Mouse (Mus musculus) yolk sac, embryonic 10.5 days (tissue): ENCODE measurements around the gene Ccdc124.
"Not testable (repeated sequence)": the region's sequence is repeated elsewhere in the genome, so short reads cannot be mapped to it uniquely, and the experiment has no call there.

Source experiments
- DNase-seq: peaks from one replicate; pipeline ENCODE4 v3.0.0-alpha.2; 2017; ENCODE audit warnings: low spot score

Gene Ccdc124

DNA sequence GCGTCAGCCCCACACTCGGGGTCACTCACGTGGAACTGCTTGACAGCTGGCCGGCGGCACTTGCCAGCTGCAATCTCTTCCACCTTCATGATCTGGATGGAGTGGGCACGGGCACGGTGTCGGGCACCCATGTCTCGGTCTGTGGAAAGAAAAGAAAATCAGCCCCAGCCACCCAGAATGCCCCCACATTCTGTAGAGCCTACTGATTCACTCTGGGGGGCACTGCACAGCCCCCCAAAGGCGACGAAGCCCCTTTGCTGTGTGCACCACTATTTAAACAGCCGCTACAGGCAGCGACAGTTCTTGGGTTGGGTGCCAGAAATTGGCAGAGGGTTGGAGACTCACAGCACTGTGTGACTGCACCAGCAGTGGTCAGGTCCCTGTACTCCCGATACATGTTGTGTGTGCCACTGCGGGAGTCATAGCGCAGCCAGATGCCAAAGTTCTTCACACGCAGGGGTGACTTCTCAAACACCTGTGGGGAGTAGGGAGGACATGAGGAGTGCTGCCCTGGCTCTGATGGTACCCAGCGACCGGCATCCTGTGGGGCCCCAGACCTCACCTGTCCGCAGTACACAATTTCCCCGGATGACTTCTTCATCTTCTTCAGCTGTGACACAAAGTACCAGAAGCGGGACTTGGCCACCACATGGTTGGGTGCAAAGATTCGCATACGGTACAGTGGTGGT lies 22.0 kb upstream of the Ccdc124 start:
- not testable (repeated sequence) for DNase-seq

- DNase-seq, result no peak
These were observed 21.2 kb upstream of the Ccdc124 start for GRCm38 (mm10) chr8:70894771-70895545.

DNA sequence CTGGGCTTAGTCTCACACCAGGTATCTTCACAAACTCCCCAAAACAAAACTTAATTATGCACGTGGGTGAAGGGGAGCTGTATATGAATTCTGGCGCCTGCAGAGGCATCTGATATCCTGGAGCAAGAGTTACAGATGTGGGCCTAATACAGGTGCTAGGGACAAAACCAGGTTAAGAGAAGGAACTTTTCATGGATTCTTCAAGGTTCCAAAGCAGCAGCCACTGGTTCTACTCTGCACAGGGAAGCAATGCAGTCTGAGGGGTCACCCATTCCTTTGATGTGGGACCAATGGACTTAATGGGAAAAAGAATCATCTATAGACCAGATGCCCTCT lies 20.6 kb upstream of the Ccdc124 start:
- DNase-seq, result no peak

GRCm38 (mm10) chr8:70893656-70894384 lies 20.1 kb upstream of the Ccdc124 start:
- peak; percentile 82 for DNase-seq

- peak; percentile 44 for DNase-seq
These were observed 19.3 kb upstream of the Ccdc124 start for GRCm38 (mm10) chr8:70892896-70893655.

DNA sequence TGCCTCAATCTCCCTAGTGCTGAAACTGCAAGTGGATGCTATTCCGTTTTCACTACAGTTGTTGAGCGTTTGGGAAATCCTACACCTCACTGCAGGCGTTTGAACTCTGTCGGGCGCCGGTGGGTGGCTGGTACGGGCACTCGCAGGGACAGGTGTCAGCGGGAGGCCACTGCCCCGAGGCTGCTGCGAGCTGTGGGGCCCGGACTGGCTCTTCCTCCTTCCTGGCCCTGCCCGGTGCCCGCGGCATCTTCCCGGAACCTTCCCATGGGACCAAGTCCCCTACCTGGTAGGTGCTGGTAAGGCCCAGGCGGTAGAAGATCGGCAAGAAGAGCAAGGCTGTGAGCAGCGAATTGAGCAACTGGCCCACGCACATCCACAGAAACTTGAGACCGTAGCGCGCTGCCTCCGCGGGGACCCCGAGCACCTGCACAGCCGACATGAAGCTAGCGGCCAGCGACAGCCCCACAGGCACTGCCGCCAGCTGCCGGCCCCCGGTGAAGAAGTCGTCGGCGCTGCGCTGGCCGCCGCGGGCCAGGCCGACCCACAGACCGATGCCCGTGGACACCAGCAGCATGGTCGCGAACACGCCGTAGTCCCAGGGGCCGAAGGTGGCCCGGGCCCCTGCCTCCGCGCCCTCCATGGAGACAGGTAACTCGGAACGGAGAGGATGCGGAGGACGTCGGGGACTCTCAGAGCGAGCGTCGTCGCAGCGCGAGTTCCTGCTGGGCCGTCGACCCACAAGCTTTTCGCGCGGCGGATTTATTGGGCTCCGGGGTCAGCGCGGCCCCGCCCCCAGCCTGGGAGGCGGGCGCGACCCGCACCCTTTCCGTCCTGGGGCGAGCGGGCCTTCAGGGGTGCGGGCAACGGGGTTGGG lies 18.5 kb upstream of the Ccdc124 start, which contains the start of gene Slc5a5:
Slc5a5 (minus strand) TSS at position 736 of the 874 bp plus-strand sequence.
- no peak for DNase-seq

GRCm38 (mm10) chr8:70891356-70891755 lies 17.6 kb upstream of the Ccdc124 start:
- DNase-seq, result no peak

- DNase-seq, result no peak
These were observed 16.9 kb upstream of the Ccdc124 start for GRCm38 (mm10) chr8:70890656-70891055.

GRCm38 (mm10) chr8:70887669-70888068 lies 13.9 kb upstream of the Ccdc124 start:
- DNase-seq, result no peak

DNA sequence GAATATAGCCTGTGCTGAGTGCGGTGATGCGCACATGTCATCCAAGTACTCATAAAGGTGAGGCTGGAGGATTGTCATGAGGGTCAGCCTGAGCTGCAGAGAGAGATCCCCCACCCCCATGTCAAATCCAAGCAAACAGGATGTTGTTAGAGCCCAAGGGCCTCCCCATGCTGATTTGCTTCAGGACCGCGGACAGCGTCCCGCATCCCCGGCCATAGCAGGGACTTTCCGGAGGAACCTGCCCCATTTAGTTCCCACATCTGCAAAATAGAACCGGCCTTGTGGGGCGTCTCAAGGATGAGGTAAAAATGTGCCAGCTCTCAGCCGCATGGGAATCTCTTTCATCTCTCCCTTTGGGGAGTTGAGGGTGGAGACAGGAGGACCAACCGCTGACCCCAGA lies 11.9 kb upstream of the Ccdc124 start:
- no peak for DNase-seq

DNA sequence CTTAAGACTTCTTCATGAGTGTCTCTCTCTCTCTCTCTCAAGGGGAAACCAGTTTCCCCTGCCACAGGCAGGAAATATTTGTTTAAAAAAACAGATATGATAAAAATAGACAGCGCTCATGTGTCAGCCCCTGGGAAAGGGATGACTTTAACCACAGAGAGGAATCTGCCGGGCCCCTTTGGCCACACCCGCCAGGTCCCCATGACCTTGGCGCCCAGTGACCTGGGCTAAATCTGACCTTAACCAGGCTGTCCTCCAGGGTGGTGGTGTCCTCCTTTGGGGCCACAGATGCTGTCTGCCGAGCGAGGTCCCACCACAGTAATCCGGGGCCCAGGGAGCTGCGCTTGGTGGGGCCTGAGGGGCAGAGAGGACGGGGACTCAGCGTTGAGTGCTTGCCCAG lies 10.9 kb upstream of the Ccdc124 start:
- DNase-seq, result no peak

DNA sequence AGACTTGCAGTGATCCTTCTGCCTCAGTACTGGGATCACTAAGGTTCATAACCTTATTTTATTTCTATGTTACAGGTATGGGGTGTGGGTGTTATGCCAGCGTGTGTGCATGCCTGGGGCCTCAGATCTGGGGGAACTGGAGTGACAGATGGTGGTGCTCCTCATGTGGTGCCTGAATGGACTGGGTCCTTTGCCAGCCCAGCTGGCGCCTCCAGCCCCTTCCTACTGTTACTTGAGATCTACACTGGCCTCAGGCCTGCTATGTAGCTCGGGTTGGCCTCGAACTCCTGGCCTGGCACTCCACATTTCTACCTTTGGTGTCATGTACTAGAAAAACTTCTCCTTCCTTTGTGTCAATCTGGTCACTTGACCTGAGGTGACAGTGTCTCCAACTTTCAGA lies 10.5 kb upstream of the Ccdc124 start:
- no peak for DNase-seq

DNA sequence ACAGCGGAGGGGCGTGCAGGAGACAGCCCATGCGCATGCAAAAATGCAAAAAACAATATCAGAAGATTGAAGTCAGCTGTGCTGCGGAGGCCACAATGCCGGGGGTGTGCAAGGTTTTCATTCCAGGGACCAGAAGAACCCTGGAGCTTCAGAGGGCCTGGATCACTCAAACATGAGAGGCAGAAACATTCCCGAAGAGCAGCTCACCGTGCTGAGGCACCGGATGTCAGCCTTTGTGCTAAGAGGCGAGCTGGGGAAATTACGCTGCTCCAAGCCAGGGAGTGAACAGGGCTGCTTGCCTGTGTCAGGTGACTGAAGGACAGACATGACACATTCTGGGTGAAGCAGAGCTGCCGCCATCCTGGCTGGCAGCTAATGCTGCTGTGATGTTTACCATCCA lies 6.8 kb upstream of the Ccdc124 start:
- no peak for DNase-seq

DNA sequence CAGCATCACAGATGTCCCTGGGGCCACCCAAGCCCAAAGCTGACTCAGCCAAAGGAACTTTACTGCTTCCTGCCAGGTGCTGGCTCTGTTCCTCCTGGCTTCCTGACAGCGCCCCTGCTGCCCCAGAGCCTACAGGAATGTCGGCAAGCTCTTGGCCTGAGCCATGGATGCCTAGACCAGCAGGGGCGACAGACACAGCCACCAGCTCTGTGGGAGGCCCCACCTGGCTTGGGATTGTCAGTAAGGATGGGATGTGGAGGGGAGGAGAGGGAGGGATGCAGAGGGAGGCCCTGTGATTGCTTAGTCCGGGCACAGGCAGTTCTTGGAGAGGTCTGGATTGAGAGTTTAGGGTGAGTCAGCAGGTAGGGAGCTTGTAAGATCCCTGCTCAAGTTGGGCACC lies 6.4 kb upstream of the Ccdc124 start:
- no peak for DNase-seq

DNA sequence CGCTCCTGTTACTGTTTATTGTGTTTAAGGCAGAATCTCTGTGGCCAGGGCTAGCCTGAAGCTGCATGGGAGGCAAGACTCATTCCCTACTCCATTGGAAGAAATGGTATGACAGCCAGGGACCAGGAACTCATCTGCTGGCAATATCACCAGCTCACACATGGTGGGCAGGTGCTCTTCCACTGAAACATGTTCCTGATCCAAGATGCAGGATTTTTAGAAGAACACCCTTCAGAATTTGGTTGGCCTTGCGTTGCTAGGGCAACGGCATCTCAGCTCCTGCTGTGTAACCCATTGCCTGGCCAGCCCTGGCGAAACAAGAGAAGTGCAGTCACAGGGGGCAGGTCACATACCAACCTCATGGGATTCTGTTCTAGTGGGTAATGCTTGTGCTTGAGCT lies 5.8 kb upstream of the Ccdc124 start:
- DNase-seq, result no peak

DNA sequence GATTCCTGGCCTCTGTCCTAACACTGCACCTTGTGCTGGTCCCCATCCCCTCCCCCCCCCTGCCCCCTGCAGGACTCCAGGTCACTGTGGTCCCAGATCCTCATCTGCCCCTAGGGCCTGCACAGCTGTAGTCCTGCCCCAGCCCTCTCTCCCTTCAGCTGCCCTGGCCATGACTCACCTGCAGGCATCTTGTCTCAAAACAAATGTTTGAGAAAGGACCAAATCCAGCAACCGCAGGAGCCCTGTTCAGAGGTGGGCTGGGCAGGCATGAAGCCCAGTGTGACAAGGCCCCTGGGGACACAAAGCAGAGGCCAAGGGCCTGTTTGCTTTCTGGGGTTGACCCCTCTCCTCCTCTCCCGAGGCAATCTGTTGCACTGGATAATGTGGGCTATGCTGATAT lies 4.4 kb upstream of the Ccdc124 start:
- DNase-seq, result no peak

DNA sequence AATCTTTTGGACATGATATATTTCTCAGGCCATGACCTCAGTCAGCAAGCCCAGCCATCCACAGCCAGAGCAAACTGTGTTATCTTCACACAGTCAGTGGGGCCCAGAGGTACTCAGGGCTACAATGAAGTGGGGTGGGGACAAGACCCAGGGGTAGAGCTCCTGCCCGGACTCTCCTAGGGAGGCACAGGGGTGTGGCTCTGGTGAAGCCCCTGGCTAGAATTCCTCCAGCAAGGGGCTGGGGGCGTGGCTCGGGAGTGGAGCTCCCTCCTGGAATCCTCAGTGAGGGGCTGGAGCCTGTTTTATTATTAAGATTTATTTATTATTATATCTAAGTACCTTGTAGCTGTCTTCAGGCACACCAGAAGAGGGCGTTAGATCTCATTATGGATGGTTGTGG lies 2.6 kb upstream of the Ccdc124 start:
- DNase-seq, result no peak

DNA sequence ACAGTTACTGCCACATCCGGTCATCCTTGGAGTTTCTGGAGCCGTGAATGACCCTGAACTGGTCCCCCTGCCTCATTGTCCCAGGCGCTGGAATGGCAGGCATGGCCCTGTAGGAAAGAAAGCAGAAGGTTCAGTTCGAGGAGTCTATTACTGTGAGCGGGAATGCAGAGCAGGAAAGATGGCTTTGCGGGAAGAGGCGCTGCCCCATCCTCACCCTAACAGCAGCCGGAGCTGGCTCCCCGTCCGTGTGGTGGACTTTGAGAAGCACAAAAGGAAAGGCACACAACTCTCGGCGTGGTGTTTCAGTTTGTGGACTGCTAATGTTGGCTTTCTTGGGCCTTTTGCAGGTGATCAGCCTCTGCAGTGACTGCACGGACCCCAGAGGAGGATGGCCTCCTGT lies 706 bp upstream of the Ccdc124 start:
- DNase-seq, result no peak

- DNase-seq, result no peak
These were observed 932 bp downstream of the Ccdc124 start for GRCm38 (mm10) chr8:70872643-70873363.

DNA sequence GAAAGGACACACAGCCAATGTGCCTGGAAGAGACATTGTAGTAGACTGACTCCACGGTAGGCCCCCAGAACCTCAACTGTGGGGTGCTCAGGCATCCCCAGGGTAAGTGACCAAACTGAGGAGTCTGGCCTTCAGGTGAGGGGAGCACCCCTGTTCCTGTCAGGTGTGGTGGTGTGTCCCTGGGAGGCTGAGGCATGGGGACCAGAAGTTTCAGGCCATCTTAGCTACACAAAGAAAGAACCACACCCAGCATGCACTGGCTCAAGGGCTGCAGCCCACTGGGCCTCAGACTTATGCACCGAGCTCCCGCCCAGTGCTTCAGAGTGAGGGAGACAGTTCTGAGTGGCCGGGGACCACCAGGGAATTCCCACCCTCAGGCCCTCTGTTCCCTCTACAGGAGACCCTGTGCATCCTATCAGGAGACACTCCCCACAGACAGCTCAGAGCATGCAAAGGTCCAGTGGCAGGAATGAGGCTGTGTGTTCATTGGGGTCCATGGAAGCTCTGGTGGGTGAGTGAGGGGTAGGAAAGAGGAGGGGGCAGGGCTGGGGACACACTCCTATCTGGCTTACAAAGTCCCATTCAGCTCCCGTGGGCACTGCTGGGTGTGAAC lies 2.4 kb downstream of the Ccdc124 start:
- DNase-seq, result no peak
